Mouse (Mus musculus): Measurements from ENCODE around the gene Trip10. TPM values are rescaled to one million over a fixed set of nuclear protein-coding genes. Genes with fewer than 3 reads are reported as not detected.
A peak's percentile ranks its signal among the peaks of the same experiment; 100 is the strongest.

Gene Trip10
- polyA plus RNA-seq (2017; shearing (Covaris generic)), result 1 to 10 TPM; 1.7 to 2.5 TPM

DNA sequence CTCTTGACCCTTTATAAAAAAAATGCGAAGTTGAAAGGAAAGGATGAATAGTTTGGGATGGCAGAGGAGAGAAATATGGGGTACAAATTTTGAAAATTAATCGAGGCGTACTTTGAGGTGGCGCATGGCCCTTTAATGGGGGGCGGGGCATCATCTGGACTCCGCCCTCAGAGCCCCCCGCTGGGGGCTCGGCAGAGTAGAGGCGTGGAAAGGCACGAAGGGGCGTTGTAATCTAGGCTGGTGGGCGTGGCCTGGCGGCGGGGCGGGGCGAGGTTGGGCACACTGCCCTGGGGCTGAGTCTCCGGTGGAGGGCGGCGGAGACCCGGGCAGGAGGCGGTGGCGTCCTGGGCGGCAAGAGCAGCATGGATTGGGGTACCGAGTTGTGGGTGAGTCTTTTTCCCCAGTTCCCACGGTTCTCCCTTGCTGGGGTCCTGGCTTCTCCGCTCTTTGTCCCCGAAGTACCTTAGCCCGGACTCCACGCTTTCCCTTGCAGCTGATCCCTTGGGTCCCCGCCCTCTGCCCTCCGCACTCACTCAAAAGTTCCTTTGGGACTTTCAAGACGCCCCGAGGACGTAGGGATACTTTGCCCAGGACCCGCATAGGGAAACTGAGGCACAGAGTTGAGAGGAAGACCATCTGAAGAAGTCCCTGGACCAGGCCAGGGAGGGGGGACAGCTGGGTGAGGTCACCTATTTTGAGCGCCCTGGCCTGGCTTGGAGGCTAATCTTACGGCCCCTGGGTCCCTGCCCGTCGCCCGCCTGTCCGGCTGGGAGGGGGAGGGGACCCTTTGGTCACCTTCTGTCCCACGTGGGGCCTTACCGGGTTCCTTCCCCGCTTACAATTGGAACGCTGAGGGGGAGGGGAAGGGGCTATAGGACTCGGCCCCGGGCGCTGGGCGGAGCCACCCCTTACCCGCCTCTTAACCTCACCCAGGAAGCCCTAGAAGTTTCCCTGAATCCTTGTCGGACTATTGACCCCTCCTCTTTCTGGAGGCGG, at the start of gene Trip10:
Trip10 (plus strand) TSS at position 270 of the 996 bp plus-strand sequence.
- peak; percentile 22 for ATAC-seq

DNA sequence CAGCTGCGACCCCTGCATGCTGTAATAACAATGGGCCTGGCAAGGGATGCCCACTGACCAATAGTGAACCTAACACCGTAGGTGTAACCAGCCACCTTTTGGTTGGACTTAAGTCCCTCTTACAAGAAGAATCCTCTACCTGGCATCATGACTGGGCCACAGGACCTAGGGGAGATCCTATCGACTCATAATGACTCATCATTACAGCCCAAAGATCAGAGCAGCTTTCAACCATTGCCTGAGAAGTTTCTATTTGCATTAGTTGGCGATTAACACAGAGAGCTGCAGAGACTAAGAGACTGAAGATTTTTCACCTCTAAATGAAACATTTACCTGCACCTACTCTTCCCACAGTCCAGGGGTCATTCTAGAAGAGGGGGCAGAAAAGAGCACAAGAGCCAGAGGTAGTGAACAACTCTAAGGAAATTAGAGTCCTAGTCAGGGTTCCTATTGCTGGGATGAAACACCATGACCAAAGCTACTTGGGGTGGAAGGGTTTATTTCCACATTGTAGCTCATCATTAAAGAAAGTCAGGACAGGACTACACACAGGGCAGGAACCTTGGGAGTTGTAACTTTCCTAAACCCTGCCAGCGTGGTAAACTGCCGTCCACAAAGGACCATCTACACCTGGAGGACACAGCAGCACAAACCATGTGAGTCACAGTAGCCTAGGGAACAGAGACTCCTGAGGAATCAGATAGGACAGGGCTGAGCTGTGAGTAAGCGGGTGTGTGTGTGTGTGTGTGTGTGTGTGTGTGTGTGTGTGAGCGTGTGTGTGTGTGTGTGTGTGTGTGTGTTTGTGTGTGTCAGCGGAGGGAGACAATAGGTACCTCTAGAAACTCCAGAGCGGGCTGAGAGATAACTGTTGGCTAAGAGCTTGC, 47.2 kb upstream of the Trip10 start:
- ATAC-seq, result no peak

DNA sequence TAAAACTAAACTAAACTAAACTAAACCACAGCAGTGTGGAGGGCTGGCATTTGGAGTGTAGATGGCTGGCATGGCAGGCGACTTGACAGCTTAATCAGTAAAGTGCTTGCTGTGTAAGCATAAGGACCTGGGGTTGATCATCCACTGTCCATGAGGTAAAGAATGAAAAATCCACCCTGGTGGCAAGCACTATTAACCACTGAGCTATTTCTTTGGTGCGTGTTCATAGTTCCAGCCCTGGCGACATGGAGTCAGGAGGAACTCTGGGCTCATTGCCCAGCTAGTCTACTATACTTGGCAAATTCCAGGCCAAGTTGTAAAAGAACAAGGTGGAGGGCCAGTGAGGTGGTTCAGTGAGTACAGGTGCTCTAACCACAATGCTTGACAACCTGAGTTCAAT, 41.3 kb upstream of the Trip10 start:
- ATAC-seq, result no peak

DNA sequence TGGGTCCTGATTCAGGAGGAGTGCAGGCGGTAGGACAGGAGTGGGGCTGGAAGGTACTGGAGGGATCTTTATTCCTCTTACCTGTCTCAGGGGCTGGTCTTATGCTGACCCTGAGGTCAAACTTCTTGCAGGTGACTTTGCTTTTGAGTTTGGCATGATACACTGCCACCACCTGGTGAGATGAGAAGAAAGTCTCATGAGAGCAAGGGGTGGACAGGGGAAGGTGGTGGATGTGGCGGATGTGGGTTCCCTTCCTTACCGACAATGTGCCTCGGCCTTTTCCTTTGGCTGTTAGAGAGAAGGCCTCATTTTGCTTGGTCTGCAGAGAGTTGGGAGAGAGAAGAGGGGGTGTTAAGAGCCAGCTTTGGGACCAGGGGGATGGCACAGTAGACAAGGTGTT, 39.9 kb upstream of the Trip10 start:
- peak; percentile 92 for ATAC-seq

DNA sequence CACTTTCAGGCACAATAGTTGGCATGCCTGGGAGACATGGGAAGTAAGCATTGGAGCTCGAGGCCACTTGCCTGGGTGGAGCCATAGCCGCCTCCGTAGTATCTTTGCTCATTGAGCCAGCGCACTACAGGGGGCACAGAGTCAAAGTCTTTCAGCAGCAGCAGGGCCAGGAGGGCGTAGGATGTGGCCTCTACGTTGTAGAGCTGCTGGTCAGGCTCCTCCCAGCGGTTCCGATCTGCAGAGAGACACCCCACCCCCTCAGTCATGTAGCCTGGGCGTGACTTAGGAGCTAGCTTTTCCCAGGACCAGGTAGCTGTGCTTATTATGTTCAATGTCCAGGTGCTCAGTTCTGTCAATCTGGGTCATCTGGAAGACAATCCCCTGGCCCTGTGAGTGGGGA, 37.8 kb upstream of the Trip10 start:
- no peak for ATAC-seq

DNA sequence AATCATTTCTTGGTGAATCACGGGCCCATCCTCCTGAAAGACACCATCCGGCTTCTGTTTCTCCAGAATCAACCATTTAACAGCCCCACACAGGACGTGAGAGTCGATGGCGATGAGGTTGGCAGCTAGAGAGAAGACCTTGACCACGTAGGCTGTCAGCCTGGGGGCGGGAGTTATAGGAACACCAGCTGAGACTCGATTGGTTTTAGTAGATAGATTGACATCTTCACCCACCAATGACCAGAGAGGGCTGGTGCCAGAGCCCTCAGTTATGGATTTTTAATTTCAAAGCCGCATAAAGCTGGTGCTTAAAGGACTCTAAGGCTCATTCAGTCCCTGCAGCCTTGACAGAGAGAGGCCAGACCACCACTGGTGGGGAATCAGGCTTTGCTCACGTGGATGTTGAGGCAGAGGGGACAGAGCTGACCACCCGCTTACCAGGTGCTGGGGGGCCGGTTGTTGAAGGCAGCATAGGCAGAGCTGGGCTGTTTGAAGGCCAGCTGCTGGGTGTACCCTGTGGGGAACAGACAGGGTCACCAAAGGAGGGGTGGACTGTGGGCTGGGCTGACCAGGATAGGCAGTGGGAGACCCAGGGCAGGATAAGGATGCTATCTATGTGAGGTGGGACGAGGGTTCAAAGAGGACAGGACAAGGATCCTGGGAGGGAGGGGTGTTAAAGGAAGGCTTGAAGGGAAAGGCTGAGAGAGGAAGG, 34.4 kb upstream of the Trip10 start:
- no peak for ATAC-seq

DNA sequence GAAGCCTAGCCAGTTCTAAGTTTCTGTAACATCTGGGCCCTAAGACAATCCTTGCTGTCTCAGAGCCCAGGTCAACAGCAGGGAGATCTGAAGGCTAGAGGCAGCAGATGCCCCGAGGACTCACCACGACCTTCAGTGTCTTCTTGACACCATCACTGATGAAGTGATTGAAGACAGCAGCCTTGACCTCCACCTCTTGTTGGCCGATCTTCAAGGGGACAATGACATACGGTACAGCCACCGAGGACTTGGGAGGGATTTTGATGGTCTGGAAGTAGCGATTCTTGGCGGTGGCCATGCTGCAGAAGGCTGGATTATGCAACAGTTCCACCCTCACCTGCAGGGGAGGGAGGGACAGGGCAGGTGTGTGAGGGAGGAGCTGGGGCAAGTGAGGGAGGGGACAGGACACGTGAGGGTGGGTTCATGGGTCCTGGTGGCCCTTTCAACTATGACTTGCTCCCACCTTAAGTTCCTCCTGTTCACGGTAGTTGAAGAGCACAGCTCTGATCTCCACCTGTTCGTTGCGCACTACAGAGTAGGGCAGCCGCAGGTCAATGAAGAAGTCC, 30.8 kb upstream of the Trip10 start:
- ATAC-seq, result no peak

DNA sequence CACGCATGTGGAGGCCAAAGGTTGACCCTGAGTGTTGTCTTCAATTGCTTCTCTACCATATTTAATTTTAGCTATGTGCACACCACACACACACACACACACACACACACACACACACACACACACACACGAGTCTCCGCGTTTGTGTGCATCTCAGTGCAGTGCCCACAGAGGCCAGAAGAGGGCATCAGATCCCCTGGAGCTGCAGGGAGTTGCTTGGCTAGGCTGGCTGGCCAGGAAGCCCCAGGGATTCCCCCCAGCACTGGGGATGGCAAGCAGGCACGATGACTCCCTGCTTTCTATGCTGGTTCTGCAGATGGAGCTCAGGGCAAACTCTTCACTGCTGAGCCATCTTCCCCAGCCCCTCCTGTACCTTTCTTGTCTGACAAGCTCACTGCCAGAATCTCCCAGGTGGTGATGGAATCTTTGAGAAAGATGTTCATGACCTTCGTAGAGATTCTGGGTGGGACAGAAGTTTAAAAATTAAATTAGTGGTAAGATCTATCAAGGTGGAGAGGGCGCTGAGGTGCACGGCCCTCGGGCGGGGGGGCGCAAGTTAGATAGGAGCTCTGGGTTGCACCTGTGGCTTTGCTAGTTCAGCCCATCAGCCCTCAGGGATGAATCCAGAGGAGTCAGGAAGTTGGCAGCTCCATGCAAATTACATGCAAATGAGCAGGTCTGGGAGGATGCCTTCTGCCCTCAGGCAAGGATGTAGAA, 29.9 kb upstream of the Trip10 start:
- peak; percentile 78 for ATAC-seq

DNA sequence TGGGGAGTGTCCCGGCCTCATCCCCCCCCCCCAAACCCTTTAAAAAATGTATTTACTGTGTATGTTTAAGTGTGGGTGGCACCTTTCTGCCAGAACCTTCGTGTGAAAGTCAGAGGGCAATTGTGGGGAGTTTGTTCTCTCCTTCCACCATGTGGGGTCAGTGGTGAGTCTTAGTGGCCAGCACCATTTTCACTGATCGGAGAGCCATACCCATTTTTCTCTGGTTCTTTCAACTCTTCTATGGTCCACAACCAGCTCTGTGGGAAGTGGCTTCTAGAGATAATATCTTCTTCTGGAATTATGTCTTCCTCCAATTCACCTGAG, 29.4 kb upstream of the Trip10 start:
- peak; percentile 22 for ATAC-seq

DNA sequence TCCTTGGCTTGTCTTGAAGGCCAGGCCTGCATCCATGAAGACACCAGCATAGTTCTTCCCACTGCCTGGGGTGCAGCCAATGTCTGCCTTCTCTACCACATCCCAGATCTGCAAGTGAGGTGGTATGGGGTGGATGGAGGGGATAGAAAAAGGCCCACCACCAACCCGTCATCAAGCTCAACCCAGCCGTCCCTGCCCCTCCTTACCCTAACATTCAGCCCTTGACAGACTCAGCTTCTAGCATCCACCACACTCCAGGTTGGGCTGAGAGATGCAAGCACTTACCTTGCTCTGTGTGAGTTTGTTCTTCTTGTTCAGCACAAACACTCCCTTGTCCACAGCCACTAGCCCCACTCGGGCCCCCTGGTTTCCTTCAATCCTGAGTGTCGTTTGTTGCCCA, 27.3 kb upstream of the Trip10 start:
- ATAC-seq, result no peak

DNA sequence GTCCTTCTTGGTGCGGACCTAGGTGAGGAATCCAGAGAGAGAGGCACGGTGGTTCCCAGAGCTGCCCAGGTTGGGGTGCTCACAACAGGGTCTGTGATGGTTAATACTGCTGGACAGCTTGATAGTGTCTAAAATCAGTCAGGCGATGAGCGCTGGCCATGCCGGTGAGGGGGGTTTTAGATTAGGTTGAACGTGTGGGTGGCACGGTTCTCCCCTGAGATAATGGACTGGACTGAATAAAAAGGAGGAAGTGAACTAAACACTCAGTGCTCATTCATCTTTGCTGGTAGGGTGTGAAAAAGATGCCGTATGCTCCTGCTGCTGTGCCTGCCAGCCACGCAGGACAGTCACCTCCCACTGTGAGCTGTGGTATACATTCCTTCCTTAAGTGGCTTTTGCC, 25.9 kb upstream of the Trip10 start:
- ATAC-seq, result no peak

DNA sequence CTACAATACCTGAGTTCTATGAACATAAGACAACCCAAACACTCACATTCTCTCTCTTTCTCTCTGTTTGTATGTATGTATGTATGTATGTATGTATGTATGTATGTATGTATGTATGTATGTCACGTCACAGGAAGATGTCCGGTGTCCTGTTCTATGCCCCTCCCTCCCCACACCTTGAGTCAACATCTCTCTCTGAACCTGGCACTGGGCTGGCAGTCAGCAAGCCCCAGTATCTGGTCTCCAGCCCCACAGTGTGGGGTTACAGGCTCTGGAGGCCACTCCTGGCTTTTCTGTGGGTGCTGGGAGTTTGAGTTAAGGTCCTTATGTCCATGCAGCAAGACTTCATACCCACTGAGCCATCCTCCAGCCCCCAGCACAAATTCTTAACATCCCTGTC, 21.8 kb upstream of the Trip10 start:
- ATAC-seq, result no peak

DNA sequence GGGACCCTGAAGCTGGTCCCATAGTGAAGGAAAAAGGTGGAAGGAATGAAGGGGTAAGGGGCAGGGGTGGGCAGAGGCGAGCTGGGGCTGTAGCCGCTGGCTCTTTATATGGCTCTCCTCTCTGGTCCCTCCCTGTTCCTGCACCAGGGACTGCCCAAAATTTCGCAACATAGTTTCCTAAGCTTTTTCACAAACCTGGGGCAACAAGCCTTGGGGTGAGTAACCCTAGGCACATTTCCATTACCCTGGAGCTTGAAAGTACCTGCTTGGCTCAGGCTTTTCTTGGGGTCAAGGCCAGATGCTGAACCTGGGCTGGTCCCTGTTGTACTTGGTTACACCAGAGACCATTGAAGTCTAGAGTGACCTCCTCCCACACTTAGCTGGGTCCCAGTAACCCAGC, 21.2 kb upstream of the Trip10 start, which contains the start of gene C3:
C3 (minus strand) TSS at position 123 of the 400 bp plus-strand sequence.
- ATAC-seq, result no peak

DNA sequence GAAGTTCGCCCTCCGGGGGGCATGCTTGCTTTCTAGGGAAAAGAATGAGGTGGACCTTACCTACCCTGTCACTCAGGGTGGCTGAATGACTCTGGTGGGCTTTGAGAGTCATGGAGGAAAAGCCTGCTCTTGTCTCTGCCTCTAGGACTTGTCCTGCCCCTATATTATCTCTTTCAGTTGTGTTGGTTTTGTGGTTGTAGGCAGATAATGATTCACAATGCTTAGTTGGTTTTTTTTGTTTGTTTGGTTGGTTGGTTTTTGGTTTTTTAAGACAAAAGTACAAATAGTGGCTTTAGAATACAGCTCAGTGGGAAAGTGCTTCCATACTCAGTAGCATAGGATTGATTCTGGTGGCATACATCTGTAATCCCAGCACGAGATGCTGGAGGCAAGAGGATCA, 20.4 kb upstream of the Trip10 start:
- no peak for ATAC-seq

DNA sequence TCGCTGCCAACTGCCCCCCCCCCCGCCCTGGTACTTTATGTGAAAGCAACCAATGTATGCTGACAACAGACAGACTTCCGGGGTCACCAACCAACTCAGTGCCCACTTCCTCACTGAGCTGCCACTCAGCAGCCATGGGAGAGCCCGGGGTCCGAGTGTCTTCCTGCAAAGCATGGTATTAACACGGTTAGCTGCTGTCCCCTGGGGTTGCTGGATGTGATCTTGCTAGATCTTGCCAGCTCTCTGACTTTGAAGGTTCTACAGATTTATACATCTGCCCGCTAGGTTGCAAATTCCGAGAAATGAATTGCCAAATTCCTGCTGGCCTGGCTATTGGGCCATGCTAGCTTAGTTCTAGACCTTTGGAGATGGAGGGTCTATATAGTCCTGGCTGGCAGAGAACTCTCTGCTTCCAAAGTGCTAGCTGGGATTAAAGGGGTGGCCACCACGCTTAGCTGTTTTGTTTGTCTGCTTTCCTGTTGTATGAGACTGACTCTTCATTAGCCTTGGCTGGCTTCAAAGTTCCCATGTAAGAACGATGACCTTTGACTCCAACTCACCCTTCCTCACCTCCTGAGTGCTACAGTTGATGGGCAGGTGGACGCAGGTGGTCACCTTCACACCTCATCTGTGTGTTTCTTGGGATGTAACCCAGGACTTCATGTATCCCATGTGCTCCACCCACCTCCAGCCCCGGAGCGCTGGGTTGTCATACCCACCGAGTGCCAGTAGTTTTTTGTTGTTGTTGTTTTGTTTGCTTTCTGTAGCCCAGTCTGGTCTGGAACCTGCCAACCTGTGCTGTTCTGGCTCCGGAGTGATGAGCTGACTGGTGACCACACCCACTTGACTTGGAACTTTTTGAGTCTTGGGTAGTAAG, 19.2 kb upstream of the Trip10 start:
- ATAC-seq, result no peak

DNA sequence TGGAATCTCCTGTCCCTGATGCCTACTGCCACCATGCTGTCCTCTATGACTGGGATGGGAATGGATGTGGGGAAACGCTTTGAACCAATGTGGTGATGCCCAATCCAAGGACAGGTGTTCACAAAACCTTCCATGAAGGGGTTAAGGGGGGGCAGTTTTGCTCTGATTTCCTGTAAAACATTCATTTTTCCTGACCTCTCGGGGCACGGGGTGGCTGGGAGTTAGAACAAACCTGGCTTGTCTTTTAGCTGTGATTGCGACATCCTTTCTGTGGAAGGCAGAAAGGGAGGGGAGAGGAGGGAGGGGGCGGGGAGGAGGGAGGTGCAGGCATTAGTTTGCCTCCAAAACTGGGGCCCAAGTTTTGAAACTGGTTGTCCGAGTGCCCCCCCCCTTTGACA, 18.5 kb upstream of the Trip10 start:
- ATAC-seq, result no peak

DNA sequence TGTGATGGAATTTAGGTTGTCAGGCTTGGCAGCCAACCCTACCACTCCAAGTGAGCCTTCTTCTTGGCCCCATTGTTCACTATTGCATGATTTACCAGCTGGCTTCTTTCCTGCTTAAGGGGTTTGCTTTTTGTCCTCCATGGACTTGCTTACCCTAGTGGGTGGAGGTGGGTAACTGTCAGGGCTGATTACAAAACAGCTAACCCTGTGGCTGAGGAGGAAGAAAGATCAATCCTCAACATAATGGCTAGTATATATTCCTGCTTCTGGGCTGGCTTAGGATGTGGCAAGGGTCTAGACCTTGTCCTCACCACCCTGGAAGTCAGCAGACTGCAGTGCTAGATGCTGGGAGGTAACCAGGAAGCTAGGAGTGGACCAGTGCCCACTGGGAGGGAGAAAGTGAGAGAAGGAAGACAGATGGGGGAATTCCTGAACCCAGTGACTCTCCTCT, 17.9 kb upstream of the Trip10 start:
- ATAC-seq, result no peak

DNA sequence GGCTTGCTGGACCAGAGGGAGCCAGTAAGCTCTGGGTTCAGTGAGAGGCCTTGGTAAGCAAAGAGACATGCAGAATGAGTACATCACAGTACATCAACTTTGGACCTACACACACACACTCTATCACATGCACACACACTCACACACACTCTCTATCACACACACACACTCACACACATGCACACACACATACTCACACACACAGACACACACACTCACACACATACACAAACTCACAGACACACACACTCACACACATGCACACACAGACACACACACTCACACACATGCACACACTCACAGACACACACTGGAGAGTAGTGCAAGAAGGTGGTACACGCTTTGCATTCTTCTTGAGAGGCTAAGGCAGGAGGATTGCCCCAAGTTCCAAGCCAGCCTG, 17.1 kb upstream of the Trip10 start:
- no peak for ATAC-seq

DNA sequence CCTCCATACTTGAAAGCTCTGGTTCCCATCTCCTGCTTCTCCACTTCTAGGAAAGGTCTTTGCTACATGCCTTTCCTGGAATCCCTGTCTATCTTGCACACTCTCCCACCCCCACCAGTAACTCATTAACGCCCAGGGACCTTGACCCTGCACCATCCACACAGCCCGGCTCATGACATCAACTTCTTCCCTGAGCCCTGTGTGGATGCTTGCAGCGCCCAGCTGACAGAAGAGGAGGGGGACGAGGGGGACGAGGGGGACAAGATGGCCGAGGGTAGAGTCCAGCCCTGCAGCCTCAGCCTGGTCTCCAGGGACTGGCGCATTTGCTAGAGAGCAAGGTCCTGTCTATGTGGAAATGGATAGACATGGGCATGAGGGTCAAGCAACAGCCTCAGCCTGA, 16.2 kb upstream of the Trip10 start:
- ATAC-seq, result no peak

DNA sequence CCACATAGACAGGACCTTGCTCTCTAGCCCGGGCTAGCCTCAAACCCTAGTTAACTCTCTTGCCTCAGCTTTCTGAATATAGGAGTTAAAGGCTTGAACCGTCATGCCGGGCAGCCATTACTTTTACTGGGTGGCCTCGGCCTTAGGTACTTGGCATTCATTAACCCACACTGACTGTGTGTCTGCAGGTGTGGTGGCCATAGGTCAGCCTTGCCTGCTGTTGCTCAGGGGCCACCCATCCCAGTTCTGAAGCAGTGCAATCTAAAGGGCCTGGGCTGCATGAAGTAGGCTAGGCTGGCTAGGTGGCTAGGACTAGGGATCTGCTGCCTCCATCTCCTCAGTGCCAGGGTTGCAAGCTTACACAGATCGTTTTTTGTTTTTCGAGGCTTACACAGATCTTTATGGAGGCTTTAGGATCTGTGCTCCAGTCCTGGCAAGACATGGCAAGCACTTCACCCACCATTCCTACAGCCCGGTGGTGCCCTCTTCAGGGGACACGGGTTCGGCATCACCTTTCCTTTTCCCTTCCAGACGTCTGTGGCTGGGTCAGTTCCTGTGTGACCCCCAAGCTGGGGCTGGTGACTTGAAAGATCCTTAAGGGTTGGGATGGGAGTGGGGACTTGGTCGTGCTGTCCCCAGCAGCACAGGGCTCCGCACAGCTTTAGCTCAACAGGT, 14.9 kb upstream of the Trip10 start:
- no peak for ATAC-seq
